Mouse (Mus musculus) adrenal gland, postnatal 25 days (tissue): Measurements from ENCODE around the gene Rbfox3. TPM values are rescaled to one million over a fixed set of nuclear protein-coding genes. Genes with fewer than 3 reads are reported as not detected.

Experiments
- DNase-seq: peaks from one replicate; pipeline ENCODE4 v3.0.0; 2021; ENCODE audit warnings: mixed read lengths
- total RNA-seq: library from RNA; stranded (reverse); gene quantifications from 2 replicates; pipeline ENCODE4 v1.2.3, GENCODE M21; 2021

Rbfox3 gene
- total RNA-seq, 1 experiment from 2014 or later = 7.2 TPM

DNA sequence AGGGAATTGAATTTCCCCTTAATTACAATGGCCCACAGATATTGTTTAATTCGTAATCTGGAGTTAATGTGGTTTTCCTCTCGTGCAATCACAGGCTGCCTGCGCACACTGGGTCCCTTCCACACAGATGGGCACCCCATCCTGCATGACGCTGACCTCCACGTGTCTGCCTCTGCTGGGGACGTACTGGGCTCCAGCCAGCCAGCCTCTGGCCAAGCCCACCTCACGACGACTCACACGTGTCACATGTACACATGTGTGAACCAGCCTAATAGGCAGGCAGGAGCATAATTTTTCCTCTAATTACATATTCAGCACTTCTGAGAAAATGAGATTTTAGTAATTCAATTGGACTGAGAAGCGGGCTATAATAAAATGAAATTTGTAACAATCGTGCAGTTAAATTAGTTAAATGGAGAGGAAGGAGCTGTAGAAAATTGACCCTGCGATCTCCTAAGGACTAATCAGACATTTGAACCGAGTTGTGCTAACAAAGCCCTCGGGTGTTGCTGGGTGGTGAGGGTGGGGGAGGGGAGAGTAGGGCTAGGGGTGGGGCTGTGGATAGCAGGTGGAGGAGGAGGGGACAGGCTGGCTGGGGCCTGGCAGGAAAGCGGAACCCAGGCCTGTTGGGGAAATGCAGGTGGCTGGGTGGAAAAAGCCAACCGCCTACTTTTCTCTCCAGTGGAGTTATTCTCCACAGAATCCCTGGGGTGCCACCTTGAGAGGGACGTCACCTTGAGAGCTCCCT is 360.4 kb downstream of the Rbfox3 start:
- DNase-seq = no peak

- no peak for DNase-seq
These were observed 363.2 kb downstream of the Rbfox3 start for GRCm38 (mm10) chr11:118548242-118548641.

GRCm38 (mm10) chr11:118546269-118546668 is 365.1 kb downstream of the Rbfox3 start:
- no peak for DNase-seq

- no peak for DNase-seq
These were observed 365.7 kb downstream of the Rbfox3 start for GRCm38 (mm10) chr11:118545690-118546089.

DNA sequence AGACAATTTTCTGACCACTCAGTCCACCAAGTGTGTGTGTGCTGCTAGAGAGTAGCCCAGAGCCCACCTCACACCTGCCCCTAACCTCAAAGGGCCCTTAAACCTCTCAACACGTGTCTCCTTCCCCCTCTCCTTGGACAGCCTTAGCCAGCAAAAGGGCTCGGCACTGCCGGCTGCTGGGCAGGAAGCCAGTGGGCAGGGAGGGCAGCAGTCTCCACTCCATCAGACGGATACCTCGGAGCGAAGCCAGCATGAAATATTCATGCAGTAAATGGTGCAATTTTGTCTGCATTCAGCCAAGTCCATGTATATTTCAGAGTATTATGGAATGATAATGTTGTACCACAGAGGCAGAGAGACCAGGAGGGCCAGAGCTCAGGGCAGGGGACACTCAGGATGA is 366.8 kb downstream of the Rbfox3 start:
- DNase-seq = no peak

GRCm38 (mm10) chr11:118542906-118543305 is 368.5 kb downstream of the Rbfox3 start:
- no peak for DNase-seq

GRCm38 (mm10) chr11:118540411-118541026 is 370.9 kb downstream of the Rbfox3 start:
- no peak for DNase-seq

GRCm38 (mm10) chr11:118538008-118538407 is 373.4 kb downstream of the Rbfox3 start:
- no peak for DNase-seq

GRCm38 (mm10) chr11:118534382-118535092 is 376.9 kb downstream of the Rbfox3 start:
- DNase-seq = peak; percentile 40

GRCm38 (mm10) chr11:118530313-118530712 is 381.1 kb downstream of the Rbfox3 start:
- DNase-seq = no peak

- DNase-seq = no peak
These were observed 382.6 kb downstream of the Rbfox3 start for GRCm38 (mm10) chr11:118528761-118529160.

GRCm38 (mm10) chr11:118525059-118525458 is 386.3 kb downstream of the Rbfox3 start:
- no peak for DNase-seq

DNA sequence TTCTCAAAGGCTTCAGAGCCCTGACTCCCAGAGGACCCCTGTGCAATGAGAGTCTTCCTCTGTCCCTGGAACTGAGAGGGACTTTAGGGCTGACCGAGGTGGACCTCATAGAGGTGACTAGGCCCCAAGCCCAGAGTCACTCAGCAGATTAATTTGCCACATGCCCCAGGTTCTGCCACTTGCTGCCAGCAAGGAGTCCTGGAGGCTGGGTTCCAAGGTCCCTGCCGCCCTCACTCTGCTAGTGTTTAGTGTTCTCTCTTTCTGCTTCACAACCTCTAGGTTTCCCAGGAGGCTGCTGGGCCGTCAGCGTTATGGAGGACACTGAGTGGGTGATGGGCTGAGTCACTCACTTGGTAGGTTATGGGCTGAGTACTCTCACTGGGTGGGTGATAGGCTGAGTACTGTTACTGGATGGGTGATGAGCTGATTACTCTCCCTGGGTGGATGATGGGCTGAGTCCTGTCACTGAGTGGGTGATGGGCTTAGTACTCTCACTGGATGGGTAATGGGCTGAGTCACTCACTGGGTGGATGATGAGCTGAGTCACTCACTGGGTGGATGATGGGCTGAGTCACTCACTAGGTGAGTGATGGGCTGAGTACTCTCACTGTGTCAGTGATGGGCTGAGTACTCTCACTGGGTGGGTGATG is 387.8 kb downstream of the Rbfox3 start:
- no peak for DNase-seq

DNA sequence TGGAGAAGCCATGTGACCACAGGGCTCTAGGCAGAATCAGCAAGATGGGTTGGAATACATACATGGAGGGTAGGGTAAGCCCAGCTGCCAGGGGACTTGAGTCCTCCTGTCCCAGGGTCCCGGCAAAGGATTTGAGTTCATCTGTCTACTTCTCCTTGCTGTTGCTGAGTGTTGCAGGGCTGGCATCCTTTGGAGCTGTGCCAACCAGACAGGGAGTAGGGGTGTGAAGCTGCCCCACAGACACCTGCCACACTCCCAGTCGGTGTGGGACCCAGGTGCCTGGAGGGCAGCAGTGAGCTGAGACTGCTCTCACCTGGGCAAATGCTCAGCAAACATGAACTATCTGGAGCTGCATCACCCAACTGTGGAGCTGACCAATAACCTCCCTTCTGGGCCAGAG is 390.5 kb downstream of the Rbfox3 start:
- DNase-seq = no peak

- no peak for DNase-seq
These were observed 391.1 kb downstream of the Rbfox3 start for GRCm38 (mm10) chr11:118520251-118520650.

- DNase-seq = no peak
These were observed 392.7 kb downstream of the Rbfox3 start for GRCm38 (mm10) chr11:118518743-118519142.

GRCm38 (mm10) chr11:118517924-118518323 is 393.5 kb downstream of the Rbfox3 start:
- no peak for DNase-seq

DNA sequence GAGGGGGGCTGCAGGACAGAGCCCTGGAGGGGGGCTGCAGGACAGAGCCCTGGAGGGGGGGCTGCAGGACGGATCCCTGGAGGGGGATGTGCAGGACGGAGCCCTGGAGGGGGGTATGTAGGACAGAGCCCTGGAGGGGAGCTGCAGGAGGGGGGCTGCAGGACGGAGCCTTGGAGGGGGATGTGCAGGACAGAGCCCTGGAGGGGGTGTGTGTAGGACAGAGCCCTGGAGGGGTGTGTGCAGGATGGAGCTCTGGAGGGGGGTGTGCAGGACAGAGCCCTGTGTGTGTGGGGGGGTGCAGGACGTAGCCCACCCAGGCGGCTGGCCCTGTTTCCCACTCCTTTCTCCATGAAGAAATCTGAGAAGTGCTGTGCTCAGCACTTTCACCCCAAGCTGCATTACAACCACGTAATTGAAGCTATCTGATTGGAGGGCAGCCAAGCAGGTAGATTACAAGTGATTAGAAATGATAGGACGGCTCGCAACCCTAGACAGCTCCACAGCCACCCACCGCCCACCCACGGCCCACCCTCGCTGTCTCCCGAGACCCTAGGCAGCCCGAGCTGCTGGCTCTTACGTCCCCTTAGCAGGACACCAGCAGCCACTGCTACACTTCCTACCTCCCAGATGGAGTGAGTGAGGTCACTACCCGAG is 399.0 kb downstream of the Rbfox3 start:
- DNase-seq = no peak

DNA sequence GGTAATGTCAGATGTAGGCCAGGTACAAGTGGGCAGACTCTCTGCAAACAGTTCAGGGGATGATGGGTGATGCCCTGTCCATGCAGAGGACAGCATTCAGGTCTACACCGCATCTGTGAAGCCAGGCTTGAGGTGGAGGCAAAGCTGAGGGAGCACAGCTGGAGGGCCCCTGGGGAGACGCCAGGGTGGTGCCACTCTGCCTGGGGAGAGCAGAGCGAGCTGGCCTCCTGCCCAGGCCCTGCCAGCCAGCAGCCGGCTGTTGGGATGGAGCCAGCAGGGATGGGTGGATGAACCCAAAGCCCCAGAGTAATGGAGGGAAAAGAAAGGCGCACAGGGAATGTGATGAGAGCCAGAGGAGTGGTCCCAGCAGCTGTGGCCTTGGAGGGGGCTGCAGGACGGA is 399.5 kb downstream of the Rbfox3 start:
- peak; percentile 82 for DNase-seq

DNA sequence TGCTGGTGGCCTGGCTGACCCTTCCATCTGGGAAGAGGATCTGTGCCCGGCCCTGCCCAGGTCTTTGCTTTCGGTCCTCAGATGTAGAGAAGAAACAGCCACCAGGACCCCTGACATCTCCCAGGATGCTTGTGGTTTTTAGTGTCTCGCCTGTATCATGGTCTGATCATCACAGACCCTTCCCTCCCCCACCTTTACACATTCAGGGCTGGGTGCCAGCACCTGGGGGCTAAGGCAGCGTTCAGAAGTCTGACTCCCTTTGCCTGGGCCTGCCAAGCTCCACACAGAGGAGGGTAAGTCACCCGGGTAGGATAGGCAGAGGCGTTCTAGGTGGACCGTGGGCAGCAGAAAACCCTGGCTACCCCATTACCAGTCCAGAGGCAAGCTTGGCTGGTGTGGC is 403.1 kb downstream of the Rbfox3 start:
- DNase-seq = no peak

DNA sequence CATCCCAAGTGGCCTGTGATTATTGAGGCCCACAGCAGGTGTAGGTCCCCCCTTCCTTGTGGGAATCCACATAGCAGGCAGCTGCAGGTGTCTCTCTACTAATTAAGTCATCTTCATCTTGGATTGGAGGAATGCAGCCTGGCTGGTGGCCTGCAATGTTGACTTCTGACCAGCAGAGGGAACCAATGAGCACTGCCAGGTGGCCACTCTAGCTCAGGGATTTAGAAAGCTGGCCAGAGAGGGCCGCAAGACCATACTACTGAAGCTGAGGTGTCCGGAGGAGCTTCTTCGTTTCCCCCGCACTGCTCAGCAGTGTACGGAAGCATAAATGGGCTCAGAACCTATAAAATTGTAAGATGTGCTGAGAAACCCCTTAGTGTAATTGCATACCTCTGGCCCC is 403.5 kb downstream of the Rbfox3 start:
- DNase-seq = peak; percentile 67

GRCm38 (mm10) chr11:118507095-118507494 is 404.3 kb downstream of the Rbfox3 start:
- no peak for DNase-seq

GRCm38 (mm10) chr11:118504180-118504454 is 407.3 kb downstream of the Rbfox3 start:
- no peak for DNase-seq
